Mouse (Mus musculus) liver, embryonic 14.5 days (tissue): ENCODE results near the gene Clint1. TPM values are rescaled to one million over a fixed set of nuclear protein-coding genes. Genes with fewer than 3 reads are reported as not detected.

Experiments
- ATAC-seq: fragments of 200-750 bp; cut with Nextera tagmentation; 2 replicates; pipeline ENCODE4 v1.8.0; 2017; ENCODE audit warnings: moderate number of reproducible peaks, mild to moderate bottlenecking, moderate library complexity; ENCODE audit not compliant: insufficient read depth
- DNase-seq, 3 experiments: peaks; one replicate each; pipeline ENCODE4 v3.0.0-alpha.2; 2012 to 2013; ENCODE audit warnings: low read depth in 3 of 3, low spot score in 3 of 3
- H3K27ac ChIP-seq: fragments of 300-500 bp; sonication (generic); 2 replicates; pipeline ENCODE4 v1.5.1; 2014; ENCODE audit warnings: moderate library complexity, mild to moderate bottlenecking, control low read depth, inconsistent platforms
- H3K27me3 ChIP-seq: fragments of 300-500 bp; sonication (generic); 2 replicates; pipeline ENCODE4 v1.6.1; 2014; ENCODE audit warnings: mild to moderate bottlenecking, low read length, moderate library complexity; ENCODE audit not compliant: control insufficient read depth, insufficient read depth
- H3K36me3 ChIP-seq: fragments of 300-500 bp; sonication (generic); replicated peaks from 2 replicates; pipeline ENCODE4 v1.6.1; 2014; ENCODE audit warnings: low read depth; ENCODE audit not compliant: control insufficient read depth, insufficient read depth
- H3K4me1 ChIP-seq, 2 experiments: fragments of 200-500 bp in 1 of 2; fragments of 300-500 bp in 1 of 2; sonication (generic) in 1 of 2; replicated peaks; 2 replicates each; pipeline ENCODE4 v1.6.1; 2012 to 2014; ENCODE audit warnings: antibody characterized with exemption in 1 of 2, inconsistent platforms in 1 of 2, low read length in 1 of 2; ENCODE audit not compliant: control insufficient read depth in 2 of 2, insufficient read depth in 2 of 2
- H3K4me2 ChIP-seq: fragments of 300-500 bp; sonication (generic); 2 replicates; pipeline ENCODE4 v1.6.1; 2014; ENCODE audit warnings: low read depth, mild to moderate bottlenecking, control low read depth, moderate library complexity
- H3K4me3 ChIP-seq, 2 experiments: fragments of 200-500 bp in 1 of 2; fragments of 300-500 bp in 1 of 2; sonication (generic) in 1 of 2; 2 replicates each; pipeline ENCODE4 v1.5.1; 2012 to 2014; ENCODE audit warnings: low read depth in 2 of 2, low read length in 2 of 2, mild to moderate bottlenecking in 2 of 2, control low read depth in 1 of 2, inconsistent platforms in 1 of 2, moderate library complexity in 1 of 2; ENCODE audit not compliant: insufficient read depth in 1 of 2
- H3K9ac ChIP-seq: fragments of 300-500 bp; sonication (generic); replicated peaks from 2 replicates; pipeline ENCODE4 v1.6.1; 2014; ENCODE audit warnings: mild to moderate bottlenecking, control low read depth, moderate library complexity
- H3K9me3 ChIP-seq: fragments of 300-500 bp; sonication (generic); 2 replicates; pipeline ENCODE4 v1.6.1; 2016; ENCODE audit warnings: low read length, mixed read lengths; ENCODE audit not compliant: control insufficient read depth
- CTCF ChIP-seq: IDR thresholded peaks from 2 replicates; pipeline ENCODE4 v1.5.1; 2016; ENCODE audit warnings: antibody characterized with exemption, low read depth, control low read depth
- EP300 ChIP-seq: IDR thresholded peaks from 2 replicates; pipeline ENCODE4 v1.6.1; 2016; ENCODE audit warnings: antibody characterized with exemption, low read depth
- WGBS: fragments of 180-500 bp; shearing (Covaris S2); extraction: QIAGEN DNeasy Blood & Tissue Kit; methylation state at CpG from one replicate; pipeline ENCODE4 v1.1.7; 2014; ENCODE audit not compliant: insufficient replicate concordance; 5-methylcytosine and 5-hydroxymethylcytosine counted together
- polyA plus RNA-seq, 2 experiments: library from polyadenylated mRNA; depleted of rRNA in 1 of 2; stranded (reverse) in 1 of 2; unstranded in 1 of 2; fragments of >200 nt; fragmentation: Nextera tagmentation in 1 of 2; extraction: Ambion mirVana in 1 of 2; gene quantifications; 2 replicates each; pipeline versions ENCODE4 v1.2.1 to v1.2.3; 2012 to 2014

Clint1 gene
- polyA plus RNA-seq, 2 experiments, result 41.6 to 46.0 TPM

DNA sequence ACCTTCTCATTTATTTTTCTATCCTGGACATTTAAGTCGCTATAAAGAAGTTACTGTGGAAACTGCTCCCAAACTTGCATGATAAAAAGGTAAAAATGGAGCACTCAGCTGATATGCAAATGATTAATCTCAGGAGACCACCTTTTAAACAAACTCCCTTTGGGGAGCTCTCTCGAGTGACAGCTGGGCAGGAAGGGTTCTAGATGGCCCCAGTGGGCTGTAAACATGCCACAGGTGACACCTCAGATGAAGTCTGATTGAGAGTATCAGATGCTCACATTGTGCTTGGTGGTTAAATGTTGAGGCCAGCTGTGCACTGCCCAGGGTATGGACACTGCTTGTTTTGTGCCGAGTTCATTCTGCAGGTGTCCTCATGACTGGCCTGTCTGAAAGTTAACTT lies 2.0 kb upstream of the Clint1 start:
- Histone ChIP-seq H3K27me3 (no peaks in the 10 kb centered on the region), H3K9me3 (no peaks in the 10 kb centered on the region), H3K36me3 (peaks cover 11% of the 10 kb centered on the region), H3K4me3 (no peak overlapping the region), H3K4me2 (no peak overlapping the region), H3K27ac (no peak overlapping the region), H3K9ac (no peak overlapping the region), H3K4me1 (peaks cover 21 to 22% of the 10 kb centered on the region in 2 experiments)
- ATAC-seq (no peak), DNase-seq (no peak)
- 32% methylated on average over 3 of the region's 3 CpGs for WGBS
- no peak for TF ChIP-seq EP300
- TF ChIP-seq CTCF, result no peak

GRCm38 (mm10) chr11:45850317-45850716 lies 1.5 kb upstream of the Clint1 start:
- TF ChIP-seq EP300 (no peak), CTCF (no peak)
- peaks cover 11% of the 10 kb centered on the region for H3K36me3 ChIP-seq
- no peak overlapping the region for H3K4me3 ChIP-seq
- no peak overlapping the region for H3K27ac ChIP-seq
- H3K9me3 ChIP-seq, result no peaks in the 10 kb centered on the region
- whole genome bisulfite sequencing, result 44% methylated on average over 3 of the region's 3 CpGs
- no peaks in the 10 kb centered on the region for H3K27me3 ChIP-seq
- no peak overlapping the region for H3K9ac ChIP-seq
- peaks cover 26% of the 10 kb centered on the region in 2 experiments for H3K4me1 ChIP-seq
- ATAC-seq (no peak), DNase-seq (no peak)
- no peak overlapping the region for H3K4me2 ChIP-seq

DNA sequence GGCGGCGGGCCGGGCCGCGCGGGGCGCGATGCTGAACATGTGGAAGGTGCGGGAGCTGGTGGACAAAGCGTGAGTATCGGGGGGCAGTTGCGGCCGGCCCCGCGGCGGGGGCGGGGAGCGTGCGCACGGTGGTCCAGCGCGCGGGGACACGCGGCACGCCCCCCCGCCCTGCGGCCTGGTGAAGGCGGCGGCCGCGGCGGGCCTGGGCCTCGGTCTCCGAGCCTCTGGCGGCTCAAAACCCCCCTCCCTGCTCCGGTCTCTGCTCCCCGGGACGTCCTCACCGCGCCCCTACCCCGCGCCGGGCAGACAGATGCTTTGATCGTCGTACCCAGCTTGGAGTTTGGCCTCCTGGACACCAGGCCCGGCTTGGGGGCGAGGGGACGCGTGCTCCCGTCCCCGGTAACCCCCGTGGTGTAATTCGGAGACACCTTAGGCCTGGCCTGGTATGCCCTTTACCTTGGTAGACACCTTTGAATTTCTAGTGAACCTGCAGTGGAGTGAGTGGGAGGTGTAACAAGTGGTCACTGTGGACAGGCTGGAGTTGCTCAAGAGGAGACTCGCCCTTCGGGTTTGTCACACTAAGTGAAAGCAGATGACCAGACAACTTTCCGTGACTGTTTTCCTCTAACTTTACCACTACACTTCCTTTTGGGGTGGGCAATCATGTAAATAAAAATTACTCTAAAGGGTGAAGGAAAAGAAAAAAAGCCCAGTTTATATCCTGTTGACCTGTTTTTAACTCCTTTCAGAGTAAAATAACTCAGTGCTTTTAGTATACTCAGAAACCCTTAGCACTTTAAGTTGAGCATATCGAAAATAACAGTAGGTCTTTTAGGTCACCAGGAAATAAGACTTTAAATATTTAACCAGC lies 508 bp downstream of the Clint1 start:
- peak overlapping the region; percentile 76 for H3K4me2 ChIP-seq
- H3K4me3 ChIP-seq, result peak overlapping the region; percentile 97 to 99
- peak overlapping the region; percentile 91 for H3K27ac ChIP-seq
- peaks cover 43 to 44% of the 10 kb centered on the region in 2 experiments for H3K4me1 ChIP-seq
- TF ChIP-seq CTCF, result no peak
- TF ChIP-seq EP300, result no peak
- peak; percentile 68 for ATAC-seq
- no peaks in the 10 kb centered on the region for H3K27me3 ChIP-seq
- peaks cover 11% of the 10 kb centered on the region for H3K36me3 ChIP-seq
- peak overlapping the region; percentile 99 for H3K9ac ChIP-seq
- DNase-seq, result no peak
- H3K9me3 ChIP-seq, result no peaks in the 10 kb centered on the region
- WGBS, result under 1% methylated on average over 57 of the region's 58 CpGs

DNA sequence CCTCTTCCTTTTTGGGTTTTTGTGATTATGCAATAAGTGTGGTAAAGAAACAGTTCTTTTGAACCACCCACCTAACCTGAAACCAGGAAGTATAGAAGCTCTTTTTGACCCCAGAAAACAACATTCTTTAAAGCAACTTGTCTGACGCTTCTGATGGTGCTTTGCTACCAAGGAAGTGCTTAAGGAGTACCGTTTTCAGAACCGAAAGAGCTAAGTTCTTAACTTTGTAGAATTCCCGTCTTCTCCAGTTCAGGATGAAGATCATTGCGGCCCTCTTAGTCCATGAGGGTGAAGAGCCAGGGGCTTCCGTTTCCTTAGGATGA lies 1.1 kb downstream of the Clint1 start:
- ATAC-seq (no peak), DNase-seq (no peak)
- Histone ChIP-seq H3K27ac (peak overlapping the region; percentile 91), H3K36me3 (peaks cover 11% of the 10 kb centered on the region), H3K4me2 (peak overlapping the region; percentile 76), H3K27me3 (no peaks in the 10 kb centered on the region), H3K9me3 (no peaks in the 10 kb centered on the region), H3K4me3 (peak overlapping the region; percentile 97 to 99), H3K9ac (peak overlapping the region; percentile 99), H3K4me1 (peaks cover 44 to 45% of the 10 kb centered on the region in 2 experiments)
- TF ChIP-seq EP300 (no peak), CTCF (no peak)
- whole genome bisulfite sequencing, result 4% methylated on average over 6 of the region's 6 CpGs

- peak; percentile 14; the same call in 1 of the 2 replicates for ATAC-seq
- Histone ChIP-seq H3K4me3 (peak overlapping the region in 1 of 2 experiments; percentile 97; a peak in 2 of 4 replicates), H3K4me1 (peaks cover 44 to 45% of the 10 kb centered on the region in 2 experiments), H3K9me3 (no peaks in the 10 kb centered on the region), H3K4me2 (peak overlapping the region; percentile 76), H3K27ac (peak overlapping the region; percentile 91), H3K9ac (peak overlapping the region; percentile 68), H3K27me3 (no peaks in the 10 kb centered on the region), H3K36me3 (peaks cover 14% of the 10 kb centered on the region)
- WGBS, result 56% methylated on average over 2 of the region's 2 CpGs
- DNase-seq, result peak in 1 of 3 experiments; percentile 33
- TF ChIP-seq CTCF (no peak), EP300 (no peak)
Measured at GRCm38 (mm10) chr11:45853916-45854315, 2.1 kb downstream of the Clint1 start.
